Mouse (Mus musculus): ENCODE data around the gene Nyap1.

Nyap1 gene

DNA sequence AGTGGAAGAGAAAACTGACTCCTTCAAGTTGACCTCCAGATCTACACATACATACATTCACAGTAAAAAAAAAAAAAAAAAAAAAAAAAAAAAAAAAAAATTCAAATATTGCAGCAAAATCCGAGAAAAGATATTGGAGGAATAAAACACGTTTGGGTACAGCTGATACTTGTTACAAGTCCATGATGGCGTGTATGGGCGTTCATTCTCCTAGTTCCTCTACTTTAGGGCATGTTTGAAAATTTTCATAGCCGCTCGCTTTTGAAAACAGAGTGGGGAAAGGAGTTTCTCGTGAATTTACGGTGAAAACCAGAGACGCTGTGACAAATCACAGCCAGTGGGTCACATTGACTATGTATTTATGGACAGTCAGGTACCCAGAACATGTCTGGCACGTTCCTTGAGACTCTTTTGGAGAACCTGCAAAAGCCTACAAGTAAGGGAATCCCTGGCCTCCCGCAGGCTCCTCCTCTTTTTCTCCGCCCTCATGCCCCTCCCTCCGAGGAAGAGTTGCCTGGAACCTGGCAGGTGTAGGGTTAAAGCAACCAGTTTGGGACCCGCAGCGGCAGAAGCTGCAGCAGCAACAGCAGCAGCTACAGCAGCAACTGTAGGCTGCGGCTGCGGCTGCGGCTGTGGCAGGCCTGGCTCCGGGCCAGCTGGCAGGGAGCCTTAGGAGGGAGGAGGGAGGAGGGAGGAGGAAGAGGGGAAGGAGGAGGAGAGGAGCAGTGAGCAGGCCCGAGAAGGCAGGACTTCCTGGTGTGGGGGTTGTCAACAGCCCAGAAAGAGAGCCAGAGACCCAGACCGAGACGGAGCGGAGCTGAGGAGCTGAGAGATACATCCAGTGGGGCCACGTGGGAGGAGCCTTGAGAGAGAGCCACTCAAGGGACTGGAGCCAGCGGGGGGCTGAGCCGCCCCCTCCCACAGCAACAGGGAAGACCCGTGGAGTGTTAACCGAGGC lies 4.1 kb upstream of the Nyap1 start, which contains the start of gene Tsc22d4:
Gene Tsc22d4, plus strand, starts transcription at position 517 of the 958 bp plus-strand sequence.
- peak; percentile 92 for DNase-seq (ENCODE audit: low spot score)

- no peak for DNase-seq (ENCODE audit: low spot score)
These were observed 2.8 kb upstream of the Nyap1 start for GRCm38 (mm10) chr5:137744197-137744596.

DNA sequence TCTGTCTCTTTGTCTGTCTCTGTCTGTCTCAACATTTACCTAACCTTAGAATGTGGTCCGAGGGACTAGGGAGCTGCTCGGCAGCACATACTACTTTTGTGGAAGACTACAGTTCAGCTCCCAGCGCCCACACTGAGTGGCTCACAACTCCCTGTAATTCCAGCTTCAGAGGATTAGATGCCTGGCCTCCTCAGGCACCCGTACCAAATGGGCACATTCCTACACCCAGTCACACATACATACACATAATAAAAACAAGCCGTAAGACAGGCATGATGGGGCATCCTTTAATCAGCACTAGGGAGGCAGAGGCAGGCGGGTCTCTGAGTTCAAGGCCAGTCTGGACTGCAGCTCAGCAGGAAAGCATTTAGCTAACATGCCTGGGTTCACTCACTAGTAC lies 1.4 kb upstream of the Nyap1 start:
- DNase-seq (ENCODE audit: low spot score), result no peak

GRCm38 (mm10) chr5:137742048-137742447 lies 641 bp upstream of the Nyap1 start:
- no peak for DNase-seq (ENCODE audit: low spot score)

GRCm38 (mm10) chr5:137740506-137740905 lies 901 bp downstream of the Nyap1 start:
- no peak for DNase-seq (ENCODE audit: low spot score)

DNA sequence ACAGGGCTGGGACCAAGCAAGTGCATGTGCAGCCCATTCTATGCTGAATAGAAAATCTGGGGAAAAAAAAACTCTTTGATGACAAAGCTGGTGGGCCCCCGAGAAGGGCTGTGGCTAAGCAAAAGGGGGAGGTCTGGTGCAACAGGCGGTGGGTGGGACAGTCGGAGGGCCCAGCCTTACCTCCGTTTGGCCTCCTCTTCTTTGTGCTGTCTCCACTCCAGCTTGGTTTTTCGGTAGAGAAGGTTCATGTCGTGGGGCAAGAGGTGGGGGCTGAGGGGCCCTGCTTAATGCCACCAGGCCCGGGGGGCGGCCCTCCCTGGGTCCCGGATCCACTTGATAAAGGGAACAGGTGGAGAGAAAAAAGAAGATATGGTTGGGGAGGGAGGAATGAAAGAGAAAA lies 1.9 kb downstream of the Nyap1 start:
- DNase-seq (ENCODE audit: low spot score), result no peak

DNA sequence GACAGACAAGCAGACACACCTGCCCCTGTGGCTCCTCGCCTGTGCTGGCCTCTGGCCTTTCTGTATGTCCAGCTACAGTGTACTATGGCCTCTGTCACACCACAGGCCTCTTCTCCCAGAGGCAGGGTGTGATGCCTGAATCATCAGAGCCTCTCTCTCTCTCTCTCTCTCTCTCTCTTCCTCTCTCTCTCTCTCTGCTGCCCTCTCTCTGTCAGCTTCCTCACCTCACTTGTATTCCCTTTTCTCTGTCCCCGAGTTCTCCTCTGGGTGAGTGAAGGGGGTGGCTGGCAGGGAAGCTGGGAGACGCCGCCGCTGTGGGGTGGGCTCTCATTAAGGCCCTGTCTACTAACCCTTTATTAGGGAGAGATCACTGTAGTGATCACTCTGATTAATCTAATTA lies 2.9 kb downstream of the Nyap1 start:
- no peak for DNase-seq (ENCODE audit: low spot score)

- no peak for DNase-seq (ENCODE audit: low spot score)
These were observed 3.9 kb downstream of the Nyap1 start for GRCm38 (mm10) chr5:137737400-137737940.

DNA sequence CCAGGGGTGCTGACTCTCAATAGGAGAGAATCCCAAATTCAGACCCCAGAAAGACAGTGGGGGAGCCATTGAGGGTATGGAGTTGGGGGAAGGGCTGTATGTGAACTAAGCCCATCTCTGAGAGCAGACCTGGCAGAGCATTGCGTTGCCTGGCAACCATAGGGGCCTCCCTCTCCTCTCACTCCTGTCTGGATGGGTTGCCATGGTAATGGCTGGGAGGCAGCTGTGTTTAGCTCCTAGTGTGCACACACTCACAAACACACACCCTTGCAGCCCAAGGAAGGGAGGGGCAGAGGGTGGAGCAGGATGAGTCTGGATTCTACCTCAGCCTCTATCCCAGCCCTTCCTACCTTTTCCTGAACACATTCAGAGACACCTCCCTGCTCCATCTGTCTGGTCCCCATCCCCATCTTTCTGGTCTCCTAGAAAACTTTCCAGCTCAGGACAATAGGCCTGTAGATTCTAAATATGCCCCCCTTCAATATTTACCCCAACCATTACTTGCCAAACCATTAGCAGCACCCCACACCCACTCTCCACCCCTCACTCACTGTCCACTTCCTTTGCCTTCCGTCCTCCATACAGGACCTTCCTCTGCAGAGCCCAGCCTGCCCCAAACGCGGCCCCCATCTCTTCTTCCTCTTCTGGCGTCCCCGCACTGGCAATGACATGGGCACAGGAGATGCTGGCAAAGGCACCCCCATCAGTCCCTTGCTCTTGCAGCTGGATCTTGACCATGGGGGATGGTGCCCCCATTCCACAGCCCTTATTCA lies 6.9 kb downstream of the Nyap1 start:
- DNase-seq (ENCODE audit: low spot score), result no peak

GRCm38 (mm10) chr5:137733638-137734288 lies 7.6 kb downstream of the Nyap1 start:
- DNase-seq (ENCODE audit: low spot score), result no peak

- no peak for DNase-seq (ENCODE audit: low spot score)
These were observed 14.6 kb downstream of the Nyap1 start for GRCm38 (mm10) chr5:137726767-137727166.

GRCm38 (mm10) chr5:137723840-137724239 lies 17.6 kb downstream of the Nyap1 start:
- no peak for DNase-seq (ENCODE audit: low spot score)

GRCm38 (mm10) chr5:137720558-137721164 lies 20.7 kb downstream of the Nyap1 start:
- peak; percentile 65 for DNase-seq (ENCODE audit: low spot score)

- DNase-seq (ENCODE audit: low spot score), result no peak
These were observed 22.3 kb downstream of the Nyap1 start for GRCm38 (mm10) chr5:137719088-137719487.

DNA sequence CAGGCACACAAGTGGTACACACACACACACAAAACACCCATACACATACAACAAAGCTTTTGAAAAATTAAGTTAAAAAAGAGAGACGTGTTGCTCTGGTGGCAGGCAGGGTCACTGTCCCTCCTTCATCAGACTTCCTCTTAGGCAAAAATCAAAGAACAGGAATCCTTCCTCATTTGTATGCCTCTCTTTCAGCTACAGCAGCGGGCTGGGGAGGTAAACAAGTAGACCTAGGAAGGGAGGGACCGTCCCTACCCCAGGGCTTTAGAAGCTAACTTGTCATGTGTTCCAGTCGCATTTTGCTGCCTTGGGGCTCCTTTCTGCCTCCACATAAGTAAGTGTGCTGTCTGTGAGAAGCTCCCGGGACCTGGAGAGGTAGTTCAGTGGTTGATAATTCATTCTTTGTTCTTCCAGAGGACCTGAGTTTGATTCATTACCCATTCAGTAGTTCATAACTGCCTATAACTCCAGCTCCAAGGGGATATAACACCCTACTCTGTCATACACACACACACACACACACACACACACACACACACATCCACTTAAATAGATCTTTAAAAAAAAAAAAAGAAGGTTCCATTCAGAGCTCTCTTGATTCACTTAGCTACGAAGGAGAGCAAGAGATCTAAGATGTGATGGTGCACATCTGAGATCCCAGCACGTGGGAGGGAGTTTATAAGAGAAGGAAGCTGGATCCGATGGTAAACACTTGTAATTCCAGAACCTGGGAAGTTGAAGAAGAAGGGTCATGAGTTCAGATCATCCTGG lies 23.2 kb downstream of the Nyap1 start:
- DNase-seq (ENCODE audit: low spot score), result no peak

DNA sequence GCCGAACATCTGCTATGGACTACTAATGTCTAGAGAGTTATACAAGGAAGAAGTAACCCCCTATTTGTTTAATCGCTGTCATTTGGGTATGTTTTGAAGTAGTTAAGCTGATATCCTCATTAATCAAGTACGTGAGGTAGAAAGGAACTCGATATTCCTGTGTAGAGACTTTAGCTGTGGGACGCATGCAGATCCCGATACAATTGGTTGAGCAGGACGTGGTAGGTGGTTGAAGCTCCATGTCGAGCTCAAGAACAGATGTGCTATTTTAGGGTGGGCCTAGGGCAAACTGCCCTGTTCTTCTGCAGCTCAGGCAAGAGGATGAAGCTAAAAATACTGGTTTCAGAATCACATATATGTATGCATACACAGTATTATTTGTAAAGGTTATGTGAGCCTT lies 25.7 kb downstream of the Nyap1 start:
- no peak for DNase-seq (ENCODE audit: low spot score)

- DNase-seq (ENCODE audit: low spot score), result no peak
These were observed 28.0 kb downstream of the Nyap1 start for GRCm38 (mm10) chr5:137713454-137713853.

DNA sequence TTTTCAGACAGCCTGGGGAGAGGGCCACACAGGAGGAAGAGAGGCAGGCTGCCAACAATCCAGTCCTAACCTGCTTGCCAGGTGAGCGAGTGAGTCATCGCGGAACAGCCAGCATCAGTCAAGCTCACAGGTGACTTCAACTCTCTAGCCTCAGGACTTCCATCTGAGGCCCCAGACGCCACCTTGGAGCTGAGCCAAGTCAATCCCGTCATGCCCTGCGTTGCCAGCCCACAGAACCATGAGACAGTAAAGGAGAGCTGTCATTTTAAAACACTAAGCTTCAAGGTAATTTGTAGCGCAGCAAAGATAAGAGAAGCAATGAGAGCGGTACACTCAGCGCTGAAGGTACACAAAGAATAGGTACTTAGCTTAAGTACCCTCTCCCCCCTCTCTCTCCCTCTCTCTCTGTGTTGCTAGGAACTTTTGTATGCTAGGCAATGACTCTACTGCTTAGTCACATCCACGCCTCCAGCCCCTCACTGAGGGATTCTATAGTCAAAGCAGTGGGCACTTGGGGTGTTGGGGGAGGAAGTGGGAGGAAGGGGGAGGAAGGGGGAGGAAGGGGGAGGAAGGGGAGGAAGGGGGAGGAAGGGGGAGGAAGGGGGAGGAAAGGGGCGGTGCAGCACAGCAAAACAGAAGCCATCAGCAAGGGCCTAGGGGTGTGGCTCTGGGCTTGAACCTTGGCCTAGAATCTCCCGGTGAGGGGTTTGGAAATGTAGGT lies 34.3 kb downstream of the Nyap1 start:
- peak; percentile 95 for DNase-seq (ENCODE audit: low spot score)

- no peak for DNase-seq (ENCODE audit: low spot score)
These were observed 36.2 kb downstream of the Nyap1 start for GRCm38 (mm10) chr5:137705242-137705641.

- DNase-seq (ENCODE audit: low spot score), result no peak
These were observed 41.6 kb downstream of the Nyap1 start for GRCm38 (mm10) chr5:137699850-137700249.
